Mouse (Mus musculus) granulocyte monocyte progenitor cell, adult 5-6 weeks (primary cell): ENCODE data around the gene Zfp275. TPM values are rescaled to one million over a fixed set of nuclear protein-coding genes. Genes with fewer than 3 reads are reported as not detected.
"Not testable (repeated sequence)": the region's sequence is repeated elsewhere in the genome, so short reads cannot be mapped to it uniquely, and the experiment has no call there.

Experiments used
- ATAC-seq: replicated peaks from 2 replicates; pipeline ENCODE4 v1.8.0; 2016; ENCODE audit warnings: mild to moderate bottlenecking, moderate TSS enrichment, inconsistent platforms; ENCODE audit not compliant: poor library complexity, severe bottlenecking
- total RNA-seq, 2 experiments: library from RNA; stranded (forward) in 1 of 2; stranded (reverse) in 1 of 2; fragments of 200-712, 200-1000 nt in 1 of 2; fragments of >200 nt in 1 of 2; fragmentation: Nextera tagmentation in 1 of 2; gene quantifications; 2 replicates each; pipeline ENCODE4 v1.2.3; 2014 to 2017

Zfp275 gene
- 8.5 and 11.9 TPM in 2 replicates for total RNA-seq (2014; fragmentation: Nextera tagmentation)
- total RNA-seq (2017): 7.9 and 8.1 TPM in 2 replicates

GRCm38 (mm10) chrX:73342483-73342895 lies at the start of gene Zfp275:
Zfp275 (plus strand) TSS chrX:73342621.
- peak; percentile 98 for ATAC-seq

GRCm38 (mm10) chrX:73292876-73293275 lies 49.5 kb upstream of the Zfp275 start, which contains the start of the genes Xlr5a and Xlr5c:
Xlr5a (minus strand) TSS chrX:73292976.
Xlr5c (minus strand) TSS chrX:73292976.
- not testable (repeated sequence) for ATAC-seq

DNA sequence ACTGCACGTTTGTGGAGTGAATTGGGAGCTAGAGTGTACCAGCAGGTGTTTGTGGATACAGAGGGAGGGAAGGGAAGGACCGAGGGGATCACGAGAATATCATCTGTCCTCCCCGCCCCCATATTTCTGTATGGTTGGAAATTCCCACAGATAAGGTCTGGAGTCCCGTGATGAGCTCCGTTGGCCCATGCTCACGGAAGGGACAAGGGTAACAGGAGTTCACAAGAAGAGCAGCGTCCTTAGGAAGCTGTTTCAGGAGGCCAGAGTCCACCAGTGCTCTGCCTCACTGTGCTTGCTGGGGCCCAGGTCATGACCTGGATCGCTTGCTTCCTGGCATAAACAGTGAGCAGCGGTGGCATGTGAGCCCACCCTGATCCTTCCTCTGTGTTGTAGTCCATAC lies 46.7 kb upstream of the Zfp275 start:
- not testable (repeated sequence) for ATAC-seq

- peak; percentile 55 for ATAC-seq
These were observed 29.9 kb upstream of the Zfp275 start for GRCm38 (mm10) chrX:73312522-73312921.

DNA sequence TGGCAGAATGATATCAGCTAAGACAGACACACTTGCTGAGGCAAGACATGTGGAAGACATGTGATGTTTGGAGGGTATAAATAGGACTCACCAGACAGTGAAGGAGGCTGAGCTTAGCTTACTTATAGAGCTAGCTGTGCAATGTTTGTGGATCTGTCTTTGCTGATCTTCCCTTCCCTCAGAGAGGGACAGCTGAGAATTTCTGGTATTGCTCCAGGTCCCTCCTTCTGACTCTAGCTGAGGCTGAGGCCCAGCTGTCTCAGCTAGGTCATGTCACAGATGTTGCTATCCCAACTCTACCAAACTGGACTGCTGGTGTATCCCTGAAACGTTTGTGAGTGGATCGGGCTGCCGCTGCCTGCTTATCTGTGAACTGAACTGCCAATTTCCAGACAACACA lies 21.4 kb upstream of the Zfp275 start:
- no peak for ATAC-seq

- ATAC-seq: no peak
These were observed 15.2 kb upstream of the Zfp275 start for GRCm38 (mm10) chrX:73327215-73327614.

DNA sequence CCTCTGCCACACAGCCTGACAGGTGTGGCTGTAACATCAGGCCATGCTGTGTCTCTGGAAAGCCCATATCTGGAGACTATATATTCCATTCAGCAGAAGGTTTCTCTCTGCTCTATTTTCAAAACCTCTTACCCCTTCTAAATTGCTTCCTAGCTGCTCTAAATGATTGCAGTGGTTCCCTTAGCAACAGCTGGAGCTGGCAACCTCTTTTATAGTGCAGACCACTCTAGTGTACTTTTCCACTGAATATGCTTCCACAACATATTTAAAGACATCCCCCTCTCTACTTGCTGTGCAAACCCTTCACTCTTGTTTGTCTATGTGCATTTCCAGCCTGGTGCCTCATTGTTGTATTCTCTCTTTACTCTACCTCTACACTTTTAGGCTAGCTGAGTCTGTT lies 8.9 kb upstream of the Zfp275 start:
- no peak for ATAC-seq

DNA sequence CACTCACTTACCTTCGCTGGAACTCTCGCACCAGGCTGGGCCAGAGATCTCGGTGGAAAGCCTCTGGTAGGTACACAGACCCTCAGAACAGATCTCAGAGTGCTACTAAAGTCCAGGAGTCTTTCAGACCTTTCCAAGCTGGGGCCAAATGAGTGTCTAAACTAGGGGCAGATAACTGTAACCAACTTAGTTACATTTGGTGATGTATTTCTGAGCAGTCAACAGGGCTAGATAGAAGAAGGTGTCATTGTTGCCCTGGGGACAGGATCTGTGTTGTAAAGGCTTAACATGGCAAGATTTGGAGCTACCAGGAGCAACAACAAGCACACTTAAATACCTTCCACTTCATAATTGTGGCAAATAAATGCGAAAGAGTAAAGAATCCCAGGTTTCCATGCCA lies 5.7 kb upstream of the Zfp275 start, which contains the start of gene Gm45015:
Gm45015 (minus strand) TSS at position 101 of the 400 bp plus-strand sequence.
- no peak for ATAC-seq

DNA sequence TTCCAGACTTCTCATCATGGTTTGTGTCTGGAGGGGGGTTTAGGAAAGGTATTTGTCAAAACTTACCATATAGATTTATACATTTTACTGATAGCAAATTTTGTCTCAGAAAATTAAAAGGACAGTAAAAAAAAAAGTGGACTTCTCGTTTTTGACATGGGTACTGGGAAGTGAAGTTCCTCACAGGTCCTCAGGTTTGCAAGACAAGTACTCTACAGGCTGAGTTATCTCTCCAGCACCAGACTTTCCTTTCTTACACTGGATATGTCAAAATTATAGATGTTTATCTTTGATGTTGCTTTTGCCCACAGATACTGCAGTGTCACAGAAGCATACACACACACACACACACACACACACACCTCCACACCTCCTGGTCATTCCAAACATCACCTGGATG lies 948 bp upstream of the Zfp275 start:
- ATAC-seq: no peak

GRCm38 (mm10) chrX:73342068-73342467 lies 353 bp upstream of the Zfp275 start:
- ATAC-seq: no peak

DNA sequence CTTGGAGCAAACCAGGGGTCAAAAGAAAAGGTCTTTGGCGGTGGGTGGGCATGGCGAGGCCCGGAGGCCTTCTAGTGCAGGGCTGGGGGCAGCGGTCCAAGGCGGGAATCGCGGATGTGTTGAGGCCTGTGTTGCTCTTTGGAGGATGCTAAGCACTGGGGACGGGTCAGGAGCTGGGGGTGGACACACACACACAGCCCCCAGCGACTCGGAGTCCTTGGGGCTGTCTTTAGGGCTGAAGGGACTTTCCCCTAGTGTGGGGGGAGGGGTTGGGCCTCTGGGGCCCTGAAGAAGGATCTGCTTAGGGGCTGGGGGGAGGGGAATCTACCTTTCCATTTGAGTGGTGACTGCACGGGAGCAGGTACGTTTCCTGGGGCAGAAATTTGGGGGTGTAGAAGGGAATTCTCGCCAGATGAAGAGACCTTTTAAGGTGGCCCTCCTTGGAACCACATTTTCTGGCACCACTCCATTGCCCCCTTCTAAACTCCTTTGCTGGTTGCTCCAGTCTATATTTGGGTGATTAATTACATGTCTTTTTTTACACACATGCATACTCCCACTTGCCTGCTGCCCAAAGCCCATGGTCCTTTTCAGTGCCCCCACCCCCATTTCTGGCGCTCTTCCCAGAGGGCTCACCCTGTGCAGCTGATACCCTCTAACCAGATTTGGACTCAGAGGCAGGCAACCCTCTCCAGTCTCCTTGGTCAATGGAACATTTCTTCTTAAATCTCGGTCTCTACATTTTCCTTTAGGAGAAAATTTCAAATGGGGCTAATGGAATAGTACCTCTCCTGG lies 717 bp downstream of the Zfp275 start:
- ATAC-seq: peak; percentile 36

GRCm38 (mm10) chrX:73343802-73344201 lies 1.4 kb downstream of the Zfp275 start:
- no peak for ATAC-seq

DNA sequence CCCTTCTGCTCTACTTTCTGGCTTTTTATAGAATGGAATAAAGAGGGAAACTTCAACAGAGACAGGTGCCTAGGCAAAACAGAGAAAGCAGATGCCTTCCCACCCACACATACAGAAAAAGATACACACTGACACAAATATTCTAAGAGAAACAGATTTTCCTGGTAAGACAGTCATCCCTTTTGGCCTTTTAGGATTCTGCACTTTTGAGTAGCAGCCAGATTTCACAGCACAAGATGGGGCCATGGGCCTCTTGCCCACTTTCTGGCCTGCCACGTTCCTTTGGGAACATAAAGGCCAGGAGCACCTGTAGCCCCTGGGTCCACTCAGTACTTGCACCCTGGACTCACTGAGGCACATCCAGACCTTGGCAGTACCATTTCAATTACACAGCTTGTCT lies 1.9 kb downstream of the Zfp275 start:
- no peak for ATAC-seq

- peak; percentile 90 for ATAC-seq
These were observed 13.7 kb downstream of the Zfp275 start for GRCm38 (mm10) chrX:73356163-73356562.

- ATAC-seq: peak; percentile 57
These were observed 14.3 kb downstream of the Zfp275 start for GRCm38 (mm10) chrX:73356719-73357118.

DNA sequence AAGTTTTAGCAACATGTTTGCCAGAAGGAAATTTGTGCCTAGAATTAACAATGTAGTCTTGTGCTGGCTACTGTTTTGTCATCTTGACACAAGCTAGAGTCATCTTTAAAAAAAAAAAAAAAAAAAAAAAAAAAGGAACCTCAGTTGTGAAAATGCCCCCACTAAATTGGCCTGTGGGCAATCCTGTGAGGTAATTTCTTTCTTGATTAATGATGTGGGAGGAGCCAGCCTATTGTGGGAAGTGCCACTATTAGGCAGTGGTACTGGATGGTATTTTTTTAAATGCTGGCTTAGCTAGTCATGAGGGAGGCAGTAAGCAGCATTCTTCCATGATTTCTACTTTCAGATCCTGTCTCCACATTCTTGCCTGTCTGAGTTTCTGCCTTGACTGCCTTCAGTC lies 20.9 kb downstream of the Zfp275 start:
- peak; percentile 98 for ATAC-seq

GRCm38 (mm10) chrX:73384419-73384818 lies 42.0 kb downstream of the Zfp275 start:
- no peak for ATAC-seq

- ATAC-seq: no peak
These were observed 42.5 kb downstream of the Zfp275 start for GRCm38 (mm10) chrX:73384924-73385323.

- ATAC-seq: no peak
These were observed 49.1 kb downstream of the Zfp275 start for GRCm38 (mm10) chrX:73391481-73391880.

GRCm38 (mm10) chrX:73396446-73396845 lies 54.0 kb downstream of the Zfp275 start:
- ATAC-seq: no peak

DNA sequence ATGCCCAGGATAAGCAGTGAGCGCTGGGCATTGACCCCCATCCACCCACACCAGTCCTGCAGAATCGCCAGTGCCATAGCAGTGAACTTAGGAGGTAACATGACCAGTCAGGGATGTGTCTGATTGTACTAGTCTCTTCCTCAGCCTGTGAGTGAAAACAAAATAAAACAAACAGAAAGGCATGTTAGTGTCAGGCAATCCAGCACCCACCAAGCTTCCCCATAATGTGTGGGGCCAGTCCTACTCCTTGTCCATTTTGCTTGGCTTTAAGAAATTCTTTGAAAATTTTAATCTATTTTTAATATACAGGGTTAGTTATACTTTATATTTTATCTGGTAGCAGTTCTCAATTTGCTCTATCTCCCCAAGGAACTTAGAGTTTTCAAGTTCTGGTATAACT lies 56.2 kb downstream of the Zfp275 start, which contains the start of gene Gm18336:
Gm18336 (minus strand) TSS at position 101 of the 400 bp plus-strand sequence.
- ATAC-seq: not testable (repeated sequence)

DNA sequence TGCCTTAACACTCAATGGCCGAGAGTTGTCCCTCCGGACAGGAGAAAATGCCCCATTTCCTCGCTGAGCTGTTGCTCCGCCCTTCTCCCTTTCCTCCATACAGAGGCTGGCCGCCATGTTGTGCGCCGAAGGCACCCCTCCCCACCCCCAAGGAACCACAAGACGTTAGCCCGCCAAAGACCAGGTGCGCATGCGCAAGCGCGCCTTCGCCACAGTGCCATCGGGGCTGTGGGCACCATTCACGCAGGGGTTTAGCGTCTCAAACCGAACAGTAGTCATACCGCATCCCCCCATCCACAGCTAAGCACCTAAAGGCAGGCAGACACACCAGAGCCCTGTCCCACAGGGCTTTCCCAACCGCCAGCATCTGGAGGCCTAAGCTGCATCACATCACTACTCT lies 58.5 kb downstream of the Zfp275 start:
- no peak for ATAC-seq
